Mouse (Mus musculus) stomach, postnatal 0 days (tissue): ENCODE measurements around the gene Usp46.

Experiments used
- CTCF ChIP-seq: IDR thresholded peaks from 2 replicates; pipeline ENCODE4 v1.5.1; 2016; ENCODE audit warnings: antibody characterized with exemption, low read depth, mild to moderate bottlenecking, moderate library complexity
- EP300 ChIP-seq: optimal IDR thresholded peaks from 2 replicates; pipeline ENCODE3; 2016; ENCODE audit warnings: antibody characterized with exemption

- TF ChIP-seq CTCF (no peak), EP300 (no peak)
These were observed 110.1 kb downstream of the Usp46 start for GRCm38 (mm10) chr5:73958096-73958495.
